Mouse (Mus musculus) myocyte (in vitro differentiated cells): Measurements from ENCODE around the gene Plin1.

ENCODE experiments used
- MAX ChIP-seq: IDR thresholded peaks from one replicate; pipeline ENCODE4 v1.6.1; 2011; ENCODE audit warnings: low read depth, mild to moderate bottlenecking, control low read depth
- POLR2A ChIP-seq: IDR thresholded peaks from one replicate; pipeline ENCODE4 v1.6.1; 2011; ENCODE audit warnings: low read depth, mild to moderate bottlenecking, control low read depth, moderate library complexity; ENCODE audit not compliant: insufficient read length
- REST ChIP-seq: IDR thresholded peaks from one replicate; pipeline ENCODE4 v1.6.1; 2011; ENCODE audit warnings: mild to moderate bottlenecking, control low read depth, moderate library complexity; ENCODE audit not compliant: insufficient read depth, insufficient read length
- SRF ChIP-seq: IDR thresholded peaks from one replicate; pipeline ENCODE4 v1.6.1; 2011; ENCODE audit warnings: low read depth; ENCODE audit not compliant: control insufficient read depth, insufficient read length
- TCF12 ChIP-seq: IDR thresholded peaks from one replicate; pipeline ENCODE4 v1.6.1; 2011; ENCODE audit warnings: mild to moderate bottlenecking, control low read depth; ENCODE audit not compliant: poor library complexity, insufficient read depth, severe bottlenecking
- USF1 ChIP-seq: IDR thresholded peaks from one replicate; pipeline ENCODE4 v1.6.1; 2011; ENCODE audit warnings: low read depth, mild to moderate bottlenecking, control low read depth, moderate library complexity

DNA sequence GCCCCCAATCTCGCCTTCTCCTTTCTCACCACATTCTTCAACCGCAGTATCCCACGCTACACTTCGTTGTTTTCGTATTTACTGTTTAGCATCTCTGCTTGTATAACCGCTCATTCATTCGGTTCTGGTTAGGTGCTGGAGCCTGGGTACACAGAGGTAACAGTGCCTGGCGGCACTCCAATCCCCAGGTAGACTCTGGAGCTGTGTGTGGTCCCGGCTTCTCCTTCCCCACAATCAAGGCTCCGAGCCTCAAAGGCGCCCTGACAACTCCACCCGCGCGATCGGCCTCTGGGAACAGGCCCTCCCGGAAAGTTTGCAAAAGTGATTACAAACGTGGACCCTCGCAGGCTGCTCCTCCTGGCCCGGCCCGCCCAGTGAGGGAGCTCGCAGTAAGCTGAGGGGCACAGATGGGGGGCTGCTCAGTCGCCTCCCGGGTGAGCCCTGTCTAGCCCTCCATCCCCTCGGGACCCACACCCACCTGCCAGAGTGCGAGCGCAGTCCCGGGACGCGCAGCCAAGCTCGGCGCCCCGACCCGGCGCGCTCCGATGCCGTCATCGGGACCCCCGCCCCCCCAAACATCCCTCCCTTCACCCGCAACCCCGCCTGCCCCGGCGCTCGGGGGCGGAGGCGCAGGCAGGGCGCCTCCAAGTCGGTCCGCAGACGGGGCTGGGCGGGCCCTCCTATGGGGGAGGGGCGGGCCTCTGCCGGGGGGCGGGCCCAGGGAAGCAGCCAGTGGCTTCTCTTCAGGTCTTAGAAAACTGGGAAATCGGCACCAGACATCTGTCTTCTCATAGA is 17.3 kb downstream of the Plin1 start, which contains the start of gene Kif7:
- no peak for TF ChIP-seq TCF12
- no peak for TF ChIP-seq SRF
- TF ChIP-seq POLR2A = peak; percentile 78
- TF ChIP-seq REST = no peak
- no peak for TF ChIP-seq USF1
- no peak for TF ChIP-seq MAX
